Mouse (Mus musculus) ES-Bruce4 (cell line): ENCODE measurements at regions not wholly inside any gene's neighbourhood (a gene's known extent, or its start where the extent isn't known, plus 50 kb on each side); places are given as distances from the start of the nearest gene placed in this dataset.
"Not testable (repeated sequence)": the region's sequence is repeated elsewhere in the genome, so short reads cannot be mapped to it uniquely, and the experiment has no call there.

Experiments used
- CTCF ChIP-seq: IDR thresholded peaks from one replicate; pipeline ENCODE4 v1.8.1; 2011; ENCODE audit warnings: low read depth, low read length
- POLR2A ChIP-seq: IDR thresholded peaks from one replicate; pipeline ENCODE4 v1.8.1; 2011; ENCODE audit warnings: low read length; ENCODE audit not compliant: insufficient read depth

DNA sequence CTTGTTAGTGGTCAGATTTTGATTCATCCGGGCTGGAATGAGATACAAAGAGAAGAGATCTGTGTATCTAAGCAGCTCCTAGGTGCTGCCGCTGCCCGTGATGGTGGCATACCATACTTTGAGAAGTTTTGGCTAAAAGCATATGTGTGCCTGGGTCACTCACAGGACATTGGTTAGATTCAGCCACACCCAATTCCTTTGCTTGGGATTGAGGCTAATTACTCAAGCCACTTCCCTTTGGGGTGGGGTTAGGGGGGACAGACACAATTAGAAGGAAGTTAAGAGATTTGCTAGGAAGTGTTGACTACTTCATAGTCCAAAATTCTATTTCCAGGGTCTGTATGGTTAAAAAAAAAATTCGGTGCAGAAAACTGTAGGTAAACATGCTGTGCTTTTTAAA, 97.9 kb upstream of the Klf4 start:
- TF ChIP-seq CTCF, POLR2A: not testable (repeated sequence)
